Mouse (Mus musculus) regulatory T cell (primary cell): Measurements from ENCODE around the gene Mrpl20.

Experiments
- in situ Hi-C: fragments of 300-600 bp; cut with MboI, MseI; formaldehyde crosslinking; loops from one replicate; pipeline ENCODE4 v1.15.1; 2025; ENCODE audit warnings: high pct_unique_total_duplicates

Mrpl20 gene

GRCm38 (mm10) chr4:155831205-155831766 is 28.6 kb downstream of the Mrpl20 start, which contains the start of gene Aurkaip1:
Gene Aurkaip1, plus strand, starts transcription at chr4:155831272.
- in situ Hi-C loops = no loop called here

GRCm38 (mm10) chr4:155831831-155832230 is 29.2 kb downstream of the Mrpl20 start:
- in situ Hi-C loops = no loop called here

DNA sequence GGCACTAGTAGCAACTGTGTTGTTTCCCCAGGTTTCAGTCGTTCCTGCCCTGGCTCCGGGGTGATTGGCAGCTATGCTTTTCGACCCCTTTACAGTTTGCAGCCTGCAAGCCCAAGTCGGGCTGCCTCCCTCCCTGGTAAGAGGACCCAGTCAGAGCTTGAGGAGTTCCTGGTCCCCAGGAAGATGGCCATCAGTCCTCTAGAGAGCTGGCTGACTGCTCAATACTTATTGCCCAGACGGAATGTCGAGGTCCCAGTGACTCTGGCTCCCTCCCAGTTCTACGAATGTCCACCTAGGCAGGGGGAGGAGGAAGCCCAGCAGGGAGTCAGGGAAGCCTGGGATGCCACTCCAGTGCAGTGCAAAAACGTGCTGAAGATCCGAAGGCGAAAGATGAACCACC is 29.6 kb downstream of the Mrpl20 start:
- in situ Hi-C loops = no loop called here

DNA sequence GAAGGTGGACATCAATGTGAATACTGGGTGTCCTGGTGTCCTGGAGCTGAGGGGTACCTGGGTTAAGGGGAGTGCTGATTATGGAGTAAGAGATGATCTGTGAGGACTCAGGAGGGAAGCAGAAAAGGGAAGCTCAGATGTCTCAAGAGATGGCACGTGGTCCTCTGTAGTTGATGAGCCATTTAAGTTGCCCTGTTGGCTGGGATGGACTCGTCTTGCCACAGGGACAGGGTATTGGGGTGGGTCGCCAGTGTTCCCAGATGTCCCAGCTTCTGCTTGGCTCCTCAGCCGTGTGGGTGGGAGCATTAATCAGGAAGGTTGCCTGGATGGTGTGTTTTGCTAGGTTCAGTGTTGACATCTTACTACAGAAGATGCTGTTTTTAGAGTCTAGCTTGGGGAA is 30.6 kb downstream of the Mrpl20 start:
- in situ Hi-C loops = no loop called here

DNA sequence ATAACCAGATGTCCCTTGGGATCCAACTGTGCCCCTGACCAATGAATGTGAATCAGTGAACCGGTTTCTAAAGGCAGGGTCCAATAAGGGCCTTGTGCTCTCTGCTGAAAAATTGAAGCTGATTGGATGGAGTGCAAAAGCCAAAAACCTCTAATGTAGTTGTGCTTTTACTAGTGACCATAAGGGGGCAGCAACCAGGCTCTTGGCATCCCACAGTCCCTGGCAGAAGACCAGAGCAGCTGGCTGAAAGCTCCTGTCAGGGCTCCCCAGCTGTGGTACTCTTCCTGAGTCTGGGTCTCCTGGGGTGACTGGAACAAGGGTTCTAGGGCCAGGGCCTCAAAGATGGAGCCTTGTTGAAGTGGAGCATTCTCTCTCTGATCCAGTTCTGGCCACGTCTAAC is 31.2 kb downstream of the Mrpl20 start:
- in situ Hi-C loops = no loop called here

DNA sequence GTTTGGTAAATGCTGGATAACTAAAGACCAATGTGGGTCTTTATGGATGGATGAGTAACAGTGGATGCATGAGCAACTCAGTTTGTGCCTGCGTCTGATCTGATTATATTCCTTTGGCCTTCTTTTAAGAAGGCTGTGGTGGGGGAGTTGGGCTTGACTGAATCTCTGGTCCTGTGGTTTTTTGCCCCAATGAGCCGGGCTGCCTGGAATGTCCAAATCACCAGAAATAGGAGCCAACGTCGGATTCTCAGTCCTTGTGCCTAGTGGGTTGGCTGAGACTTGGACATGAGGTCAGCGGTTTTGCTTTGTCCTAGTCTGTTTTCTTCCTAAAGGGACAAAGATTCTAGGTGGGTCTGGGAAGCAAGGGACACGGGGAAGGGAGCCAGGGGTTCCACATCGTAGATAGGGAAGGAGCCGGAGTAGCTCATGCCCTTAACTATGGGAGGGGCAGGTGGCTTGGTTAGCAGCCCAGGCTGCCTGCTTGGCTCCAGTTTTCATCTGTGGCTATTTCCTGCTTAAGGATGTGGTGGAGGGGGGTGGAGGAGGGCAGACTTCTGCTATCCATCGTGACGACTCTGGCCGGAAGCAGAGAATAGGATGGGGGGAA is 34.8 kb downstream of the Mrpl20 start:
- in situ Hi-C loops = no loop called here

DNA sequence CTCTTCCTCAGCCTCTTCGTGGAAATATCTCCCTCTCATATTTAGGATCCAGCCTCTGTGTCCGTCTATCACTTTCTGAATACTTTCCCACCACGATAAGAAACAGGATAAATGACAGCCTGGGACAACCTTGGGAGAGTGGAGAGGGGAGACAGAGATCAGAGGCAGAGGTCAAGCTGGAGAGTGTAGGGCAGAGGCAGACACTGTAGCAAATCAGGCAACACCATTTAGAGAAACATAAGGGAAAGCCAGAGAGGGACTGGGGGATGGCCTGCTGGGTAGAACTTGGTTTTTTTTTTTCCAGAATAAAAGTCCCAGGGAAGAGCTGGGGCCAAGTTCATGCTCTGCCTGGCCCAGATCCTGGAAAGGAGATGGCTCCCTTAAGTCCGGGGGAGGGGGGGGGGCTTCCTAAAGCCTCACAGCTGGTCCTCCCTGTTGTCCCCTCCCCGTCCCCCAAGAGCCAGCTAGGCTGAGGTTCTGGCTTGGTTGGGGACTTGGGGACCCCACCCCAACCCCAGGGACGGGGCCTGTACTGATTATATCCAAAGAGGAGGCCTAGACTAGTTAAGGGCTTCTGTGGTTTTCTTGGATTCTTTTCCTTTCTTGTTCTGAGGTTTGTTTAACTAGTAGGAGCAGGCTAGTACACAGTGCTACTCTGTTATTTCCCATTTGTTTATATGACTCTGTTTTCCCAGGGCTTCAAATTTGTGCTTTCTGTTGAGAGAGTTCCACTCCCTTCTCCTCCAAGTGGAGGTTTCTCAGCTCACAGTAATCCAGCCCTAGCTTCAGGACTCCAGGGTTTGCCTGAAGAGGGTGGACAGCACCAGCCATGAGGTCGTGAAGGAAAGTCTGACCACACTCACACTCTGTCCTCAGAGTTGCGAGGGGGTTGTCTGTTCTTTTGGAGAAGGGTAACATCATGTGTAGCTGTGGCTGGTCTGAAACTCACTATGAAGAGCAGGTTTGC is 35.8 kb downstream of the Mrpl20 start:
- in situ Hi-C loops = no loop called here

DNA sequence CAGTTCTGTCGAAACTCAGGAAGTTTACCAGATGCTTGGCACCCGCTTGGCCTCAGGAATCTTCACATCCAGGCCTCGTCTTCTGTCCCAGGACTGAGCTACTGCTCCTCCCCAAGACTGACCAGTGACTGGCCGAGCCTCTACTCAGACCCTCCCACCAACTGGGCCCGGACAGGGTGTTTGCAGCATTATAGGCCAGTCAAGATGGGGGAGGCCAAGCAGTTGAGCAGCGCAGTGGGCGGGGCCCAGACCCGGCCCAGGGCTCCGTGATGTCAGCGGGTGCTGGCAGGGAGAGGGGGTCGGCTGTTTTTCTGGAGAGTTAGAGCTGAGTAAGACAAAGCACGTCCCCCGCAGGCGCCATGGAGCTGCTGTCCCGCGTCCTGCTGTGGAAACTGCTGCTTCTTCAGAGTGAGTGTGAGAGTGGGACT is 36.8 kb downstream of the Mrpl20 start, which contains the start of gene Mxra8:
Gene Mxra8, plus strand, starts transcription at position 198 of the 428 bp plus-strand sequence.
- in situ Hi-C loops = no loop called here

DNA sequence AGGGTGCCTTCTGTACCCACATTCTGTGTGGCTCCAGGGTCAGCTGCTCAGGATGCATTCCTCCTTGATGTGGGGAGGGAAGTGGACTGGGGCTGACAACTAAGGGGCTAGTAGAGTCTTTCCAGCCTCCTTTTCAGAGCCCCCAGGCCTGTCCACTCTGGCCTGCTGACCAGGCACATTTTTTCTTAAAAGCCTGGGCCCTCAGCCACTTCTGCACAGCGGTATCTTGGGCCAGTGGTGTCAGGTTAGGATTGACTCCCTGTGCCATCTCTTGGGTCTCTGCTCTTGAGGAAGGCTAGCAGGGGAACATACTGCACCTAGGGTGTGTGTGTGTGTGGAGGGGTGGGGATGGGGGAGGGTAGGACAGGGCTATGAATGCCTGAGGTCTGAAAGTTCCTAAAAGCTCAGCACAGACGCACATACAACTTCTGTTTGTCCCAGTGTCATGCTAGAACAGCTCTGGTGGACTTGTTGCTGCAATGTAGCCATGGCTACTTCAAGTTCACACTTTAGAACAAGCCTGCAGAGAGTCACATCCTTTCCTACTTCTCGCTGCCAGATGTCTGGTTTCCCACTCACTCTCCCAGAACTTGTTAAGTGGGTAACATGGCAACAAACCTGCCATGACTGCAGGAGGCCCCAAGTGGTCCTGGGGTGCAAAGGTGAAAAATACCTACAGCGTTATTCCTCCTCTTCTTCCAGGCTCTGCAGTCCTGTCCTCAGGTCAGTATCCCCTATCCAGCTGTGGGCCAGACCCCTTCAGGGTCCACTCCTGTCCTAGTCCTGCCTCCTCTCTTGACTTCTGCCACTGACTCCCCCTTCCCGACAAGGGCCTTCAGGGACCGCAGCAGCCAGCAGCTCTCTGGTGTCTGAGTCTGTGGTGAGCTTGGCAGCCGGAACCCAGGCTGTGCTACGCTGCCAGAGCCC is 37.7 kb downstream of the Mrpl20 start:
- in situ Hi-C loops = no loop called here

- in situ Hi-C loops = no loop called here
Measured at GRCm38 (mm10) chr4:155841003-155841454, 38.4 kb downstream of the Mrpl20 start.

- in situ Hi-C loops = no loop called here
Measured at GRCm38 (mm10) chr4:155841651-155842270, 39.1 kb downstream of the Mrpl20 start.

GRCm38 (mm10) chr4:155843231-155843630 is 40.6 kb downstream of the Mrpl20 start:
- in situ Hi-C loops = no loop called here

GRCm38 (mm10) chr4:155846871-155847578 is 44.3 kb downstream of the Mrpl20 start, which contains the start of gene Dvl1:
Gene Dvl1, plus strand, starts transcription at chr4:155847402.
- in situ Hi-C loops = no loop called here

DNA sequence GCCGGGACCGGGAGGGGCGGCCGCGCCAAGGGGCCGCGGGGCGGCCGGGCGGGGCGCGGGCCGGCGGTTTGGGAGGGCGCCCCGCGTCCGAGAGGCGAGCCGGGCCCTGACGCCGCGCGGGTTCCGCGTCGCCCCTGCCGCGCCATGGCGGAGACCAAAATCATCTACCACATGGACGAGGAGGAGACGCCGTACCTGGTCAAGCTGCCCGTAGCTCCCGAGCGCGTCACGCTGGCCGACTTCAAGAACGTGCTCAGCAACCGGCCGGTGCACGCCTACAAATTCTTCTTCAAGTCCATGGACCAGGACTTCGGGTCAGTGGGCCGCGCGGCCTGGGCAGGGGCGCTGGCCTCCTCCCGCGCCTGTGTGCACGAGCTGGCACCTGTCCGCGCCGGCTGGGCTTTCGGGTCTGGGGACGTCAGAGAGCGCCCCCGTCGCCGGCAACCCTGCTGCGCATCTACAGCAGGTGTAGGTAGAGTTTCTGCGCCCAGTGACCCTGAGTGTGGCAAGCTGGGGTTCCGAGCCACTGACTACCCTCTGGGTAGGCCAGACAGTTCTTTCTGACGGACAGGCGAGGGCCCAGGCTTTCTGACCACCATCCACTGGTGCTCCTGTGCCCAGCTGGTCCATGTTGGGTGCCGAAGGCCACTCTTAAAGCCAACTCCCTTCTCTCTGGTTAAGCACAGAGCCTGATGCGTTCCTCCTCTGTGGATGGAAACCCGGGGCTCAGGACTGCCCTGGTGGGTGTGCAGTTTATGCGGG is 45.1 kb downstream of the Mrpl20 start:
- in situ Hi-C loops = no loop called here

DNA sequence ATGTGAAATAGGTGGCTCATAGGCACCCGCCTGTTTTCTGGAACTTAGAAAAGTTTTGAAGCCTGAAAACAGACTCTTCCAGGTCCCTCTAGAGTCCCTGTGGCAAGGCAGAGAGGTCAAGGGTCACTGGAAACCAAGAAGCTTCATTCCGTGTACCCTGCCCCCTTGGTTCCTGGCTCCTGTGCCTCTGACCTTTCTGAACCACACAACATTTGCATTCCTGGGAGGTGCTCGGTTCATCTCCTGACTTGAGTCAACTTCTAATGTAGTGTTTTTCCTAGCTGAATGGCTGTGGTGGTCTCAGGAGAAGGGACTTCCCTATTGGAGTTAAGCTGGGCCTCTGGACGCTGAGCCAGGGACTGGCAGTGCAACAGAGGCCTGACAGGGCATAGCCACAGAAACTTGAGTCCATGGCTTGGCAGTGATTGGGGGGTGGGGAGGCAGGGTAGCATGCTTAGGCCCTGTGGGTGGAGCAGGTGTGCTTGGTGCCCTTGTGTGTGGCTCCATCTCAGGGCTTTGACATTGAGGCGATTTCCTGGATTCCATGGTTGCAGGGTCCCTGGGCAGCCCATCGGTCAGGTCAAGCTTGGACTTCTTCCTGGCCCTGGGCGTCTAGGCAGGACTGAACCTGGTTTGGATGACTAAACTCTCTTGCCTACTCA is 45.9 kb downstream of the Mrpl20 start:
- in situ Hi-C loops = no loop called here

DNA sequence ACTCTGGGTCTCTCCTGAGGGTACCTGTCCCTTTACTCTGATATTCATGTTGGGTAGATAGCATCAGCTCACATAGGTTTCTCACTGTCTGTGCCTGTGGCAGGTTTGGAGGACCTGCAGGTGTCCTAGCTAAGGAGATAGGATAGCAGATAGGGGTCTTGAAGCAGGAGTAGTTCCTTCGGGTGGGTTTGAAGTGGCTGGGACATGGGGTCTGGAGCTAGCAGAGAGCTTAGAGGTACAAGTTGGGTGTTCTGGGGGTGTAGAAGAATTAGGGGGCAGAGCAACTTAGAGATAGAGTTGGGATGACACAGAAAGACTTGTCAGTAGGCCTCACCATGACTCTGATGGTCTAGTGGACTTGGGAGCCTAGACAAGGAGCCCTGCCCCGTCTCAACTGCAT is 46.7 kb downstream of the Mrpl20 start:
- in situ Hi-C loops = no loop called here

- in situ Hi-C loops = no loop called here
Measured at GRCm38 (mm10) chr4:155849792-155850451, 47.2 kb downstream of the Mrpl20 start.

DNA sequence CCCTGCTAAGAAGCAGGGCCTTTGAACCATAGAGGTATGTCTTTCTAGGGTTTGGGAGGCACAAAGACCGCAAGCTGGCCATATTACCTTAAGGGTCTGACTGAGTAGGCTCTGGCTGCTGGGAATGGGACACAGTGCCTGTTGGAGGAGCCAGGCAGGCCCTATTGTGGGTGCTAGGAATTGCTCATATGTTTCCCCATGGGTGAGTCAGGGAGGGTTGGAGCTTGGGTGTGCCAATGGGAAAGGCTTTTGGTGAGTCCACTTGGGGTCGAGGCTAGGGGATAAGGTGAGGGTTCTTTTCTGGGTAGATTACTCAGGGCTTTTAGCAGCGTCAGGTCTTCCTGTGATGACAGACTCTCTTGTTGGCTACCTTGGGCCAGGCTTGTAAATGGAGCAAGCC is 48.7 kb downstream of the Mrpl20 start:
- in situ Hi-C loops = no loop called here
